Mouse (Mus musculus) thymus, adult 18-20 months (tissue): ENCODE data around the gene Hspb1.

ENCODE experiments used
- DNase-seq, 2 experiments: peaks; one replicate each; pipeline ENCODE4 v3.0.0; 2022; ENCODE audit warnings: mixed read lengths in 2 of 2

The Hspb1 gene

GRCm38 (mm10) chr5:135888405-135889215, 891 bp downstream of the Hspb1 start:
- no peak for DNase-seq

- no peak for DNase-seq
These were observed 2.6 kb downstream of the Hspb1 start for GRCm38 (mm10) chr5:135890323-135890722.

- DNase-seq, result no peak
These were observed 3.2 kb downstream of the Hspb1 start for GRCm38 (mm10) chr5:135890920-135891319.

- no peak for DNase-seq
These were observed 5.1 kb downstream of the Hspb1 start for GRCm38 (mm10) chr5:135892589-135893351.

GRCm38 (mm10) chr5:135894958-135895357, 7.2 kb downstream of the Hspb1 start:
- no peak for DNase-seq

GRCm38 (mm10) chr5:135898028-135898427, 10.3 kb downstream of the Hspb1 start:
- no peak for DNase-seq

- DNase-seq, result no peak
These were observed 11.3 kb downstream of the Hspb1 start for GRCm38 (mm10) chr5:135898995-135899394.

GRCm38 (mm10) chr5:135899833-135900232, 12.1 kb downstream of the Hspb1 start:
- no peak for DNase-seq

GRCm38 (mm10) chr5:135900701-135901100, 13.0 kb downstream of the Hspb1 start:
- DNase-seq, result no peak

GRCm38 (mm10) chr5:135901354-135902095, 13.8 kb downstream of the Hspb1 start:
- no peak for DNase-seq

GRCm38 (mm10) chr5:135903058-135903457, 15.3 kb downstream of the Hspb1 start:
- no peak for DNase-seq

- peak; percentile 39 to 44 for DNase-seq
These were observed 15.9 kb downstream of the Hspb1 start for GRCm38 (mm10) chr5:135903551-135904151.

GRCm38 (mm10) chr5:135904259-135904658, 16.5 kb downstream of the Hspb1 start:
- no peak for DNase-seq

GRCm38 (mm10) chr5:135905320-135906225, 17.9 kb downstream of the Hspb1 start:
- no peak for DNase-seq

- DNase-seq, result no peak
These were observed 19.1 kb downstream of the Hspb1 start for GRCm38 (mm10) chr5:135906846-135907245.

GRCm38 (mm10) chr5:135907256-135907655, 19.5 kb downstream of the Hspb1 start:
- no peak for DNase-seq

GRCm38 (mm10) chr5:135908185-135908584, 20.5 kb downstream of the Hspb1 start:
- no peak for DNase-seq

GRCm38 (mm10) chr5:135908989-135909388, 21.3 kb downstream of the Hspb1 start:
- no peak for DNase-seq

- no peak for DNase-seq
These were observed 21.9 kb downstream of the Hspb1 start for GRCm38 (mm10) chr5:135909646-135910045.

- DNase-seq, result no peak
These were observed 23.1 kb downstream of the Hspb1 start for GRCm38 (mm10) chr5:135910813-135911212.

- DNase-seq, result no peak
These were observed 24.0 kb downstream of the Hspb1 start for GRCm38 (mm10) chr5:135911633-135912220.
